Mouse (Mus musculus): ENCODE data around the gene Gm11985.

Gm11985 gene

DNA sequence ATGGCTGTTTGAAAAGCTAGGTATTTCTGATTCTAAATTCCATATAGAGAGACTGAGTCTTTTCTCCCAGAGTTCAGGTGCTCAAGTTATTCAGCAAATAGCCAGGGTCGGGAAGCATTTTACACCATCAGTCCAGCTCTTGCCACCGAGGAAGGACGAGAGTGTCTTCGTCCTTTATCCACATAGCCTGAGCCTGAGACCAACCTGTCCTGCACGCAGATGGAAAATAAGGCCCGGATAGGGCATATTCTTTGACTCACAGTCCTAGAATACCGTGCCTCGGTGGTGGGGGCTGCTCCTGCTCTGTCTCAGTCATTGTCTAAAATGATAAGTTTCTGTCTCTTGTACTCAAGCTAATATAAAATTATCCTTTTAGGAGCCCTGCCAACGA, 12.0 kb upstream of the Gm11985 start:
- no peak for DNase-seq (ENCODE audit: low read depth, low spot score)

DNA sequence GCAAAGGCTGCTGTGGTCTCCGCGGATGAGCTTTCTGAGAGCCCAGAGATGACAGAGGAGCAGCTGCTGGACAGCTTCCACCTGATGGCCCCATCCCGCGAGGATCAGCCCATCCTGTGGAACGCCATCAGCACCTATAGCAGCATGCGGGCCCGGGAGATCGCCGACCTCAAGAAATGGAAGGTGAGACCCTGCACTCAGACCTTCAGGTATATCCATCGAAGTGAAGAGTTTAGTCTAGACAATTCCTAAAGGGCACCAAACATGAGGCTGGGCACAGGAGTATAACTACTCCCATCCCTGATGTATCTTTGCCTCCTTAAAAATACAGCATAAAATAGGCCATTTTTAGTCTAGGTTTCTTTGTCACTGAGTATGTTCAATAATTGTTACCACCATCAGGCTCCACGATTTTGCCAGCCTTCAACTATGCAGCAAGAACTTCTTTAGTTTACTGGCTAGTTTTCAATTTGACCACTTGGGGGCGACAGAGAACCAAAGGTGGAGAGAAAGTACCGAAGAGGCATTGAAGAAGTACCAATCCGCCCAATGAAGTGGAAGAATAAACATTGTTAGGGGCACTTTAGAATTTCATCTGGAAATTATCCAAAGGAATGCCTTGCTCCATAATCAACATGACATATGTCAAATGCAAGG, 11.5 kb upstream of the Gm11985 start:
- DNase-seq (ENCODE audit: low read depth, low spot score) = peak; percentile 79

DNA sequence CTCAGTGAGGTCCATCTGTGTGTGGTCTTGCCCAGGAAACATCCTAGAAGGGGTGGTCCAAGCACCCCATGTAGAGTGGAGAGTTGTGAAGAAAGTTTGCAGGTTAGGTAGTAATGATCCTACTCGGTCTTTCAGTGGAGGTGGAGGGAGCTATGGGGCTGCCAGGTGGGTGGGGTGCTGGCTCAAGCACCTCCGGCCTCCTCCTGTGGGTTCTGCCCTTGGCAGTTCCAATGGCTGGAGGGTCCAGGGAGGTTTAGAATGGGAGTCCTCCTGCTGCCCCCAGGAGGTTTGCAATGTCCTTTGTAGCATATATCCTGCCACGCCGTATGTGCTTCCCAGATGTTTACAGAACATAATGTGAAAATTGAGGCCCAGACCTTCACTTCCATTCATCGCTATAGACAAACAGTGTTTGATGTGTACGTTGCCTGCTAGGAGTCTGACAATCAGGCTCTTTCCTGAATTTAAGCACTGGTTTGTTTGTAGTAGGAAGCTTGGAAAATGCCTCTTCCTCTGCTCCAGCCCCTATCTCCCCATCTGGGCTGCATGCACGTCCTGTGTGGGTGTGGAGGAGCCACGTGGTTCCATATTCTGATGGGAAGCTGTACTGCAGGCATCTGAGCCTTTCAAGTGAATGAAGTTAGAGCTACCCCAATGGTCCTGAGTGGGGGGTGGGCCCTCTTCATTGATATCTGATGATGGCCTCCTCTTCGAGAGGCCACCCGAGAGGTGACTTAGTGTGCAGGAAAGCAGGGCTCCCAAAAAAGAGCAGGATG, 10.3 kb upstream of the Gm11985 start:
- DNase-seq (ENCODE audit: low read depth, low spot score) = no peak

DNA sequence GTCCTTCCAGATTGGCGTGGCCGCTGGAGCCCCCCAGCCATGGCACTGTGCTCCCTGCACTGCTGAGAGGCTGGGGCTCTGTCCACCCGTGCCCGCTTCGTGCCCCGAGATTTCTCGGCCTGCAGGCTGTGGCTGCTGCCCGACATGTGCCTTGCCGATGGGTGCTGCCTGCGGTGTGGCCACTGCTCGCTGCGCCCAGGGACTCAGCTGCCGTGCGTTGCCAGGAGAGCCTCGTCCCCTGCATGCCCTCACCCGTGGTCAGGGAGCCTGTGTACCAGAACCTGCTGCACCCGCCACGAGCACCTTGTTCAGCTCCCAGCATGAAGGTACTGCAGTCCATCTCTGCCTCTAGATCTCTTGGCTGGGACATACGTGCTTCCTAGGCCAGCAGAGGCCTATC, 9.6 kb upstream of the Gm11985 start:
- no peak for DNase-seq (ENCODE audit: low read depth, low spot score)

DNA sequence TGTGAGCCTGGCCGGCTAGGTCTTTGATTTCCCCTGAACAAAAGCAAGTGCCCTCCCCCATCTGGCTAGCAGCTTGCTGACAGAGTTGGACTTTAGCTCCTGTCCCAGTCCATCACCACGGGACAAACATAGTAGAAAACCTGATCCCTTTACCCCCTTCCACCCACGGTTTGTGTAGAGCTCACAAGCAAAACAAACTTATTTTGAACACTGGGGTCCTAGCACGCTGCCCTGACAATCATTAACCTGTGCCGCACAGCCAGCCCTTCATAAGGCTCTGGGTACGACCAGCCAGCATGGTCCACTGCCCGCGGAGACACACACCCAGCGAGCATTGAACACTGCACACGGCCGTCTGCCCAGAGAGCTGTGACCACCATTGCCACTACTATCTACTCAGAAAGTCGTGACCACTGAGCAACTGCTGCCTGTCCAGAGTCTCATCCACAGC, 9.1 kb upstream of the Gm11985 start, which contains the start of gene Igfbp1:
TSS of gene Igfbp1 (plus strand) at position 292 of the 451 bp plus-strand sequence.
- no peak for DNase-seq (ENCODE audit: low read depth, low spot score)

DNA sequence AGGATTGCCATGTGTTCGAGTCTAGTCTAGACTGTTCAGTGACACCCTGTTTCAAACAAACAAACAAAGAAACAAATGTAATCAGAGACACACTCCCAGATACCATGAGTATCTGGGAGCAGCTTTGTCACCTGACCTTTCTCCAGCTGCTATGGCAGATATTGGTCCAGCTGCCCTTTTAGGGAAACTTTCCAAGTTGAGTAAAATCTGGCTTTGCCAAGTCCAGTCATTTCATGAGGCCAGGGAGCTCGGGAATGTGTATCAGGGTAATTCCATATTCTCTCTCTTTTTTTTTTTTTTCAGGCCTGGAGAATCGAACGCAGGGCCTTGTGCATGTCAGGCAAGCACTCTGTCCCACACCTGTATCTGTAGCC, 6.9 kb upstream of the Gm11985 start:
- no peak for DNase-seq (ENCODE audit: low read depth, low spot score)

DNA sequence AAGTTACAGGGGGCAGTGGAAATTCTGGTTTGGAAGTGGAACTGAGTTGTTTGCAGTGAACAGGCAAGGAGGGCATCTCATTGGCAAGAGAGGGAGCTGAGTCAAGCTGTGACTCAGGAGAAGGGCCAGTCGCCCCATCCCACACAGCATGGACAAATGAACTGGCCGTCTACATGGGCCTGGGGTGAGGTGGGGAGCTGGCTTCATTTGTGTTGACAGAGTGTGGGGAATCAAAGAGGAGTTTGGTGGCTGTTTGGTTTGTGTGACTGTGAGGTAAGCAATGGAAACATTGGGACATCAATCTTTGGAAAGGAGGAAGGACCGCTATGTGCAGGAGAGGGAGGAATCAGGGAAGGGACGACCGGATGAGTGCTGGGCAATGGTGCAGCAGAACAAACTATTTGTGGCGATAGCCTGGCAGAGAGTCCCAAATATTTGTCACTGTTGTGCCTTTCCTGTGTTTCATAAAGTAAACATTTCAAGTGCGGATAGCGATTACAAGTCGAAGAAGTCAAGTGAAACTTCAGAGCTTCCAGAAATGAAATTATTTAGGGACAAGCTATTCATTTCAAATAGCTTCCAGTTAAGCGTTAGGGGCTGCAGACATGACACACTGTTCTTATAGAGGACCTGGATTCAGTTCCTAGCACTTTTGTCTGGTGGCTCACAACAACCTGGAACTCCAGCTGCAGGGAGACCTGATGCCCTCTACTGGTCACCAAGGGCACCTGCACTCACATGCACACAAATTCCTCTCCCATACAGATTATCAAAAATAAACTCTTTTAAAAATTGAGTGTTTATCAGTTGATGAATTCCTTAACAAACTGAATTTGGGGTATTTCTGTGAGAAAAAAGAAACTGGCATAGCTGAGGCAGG, 6.3 kb upstream of the Gm11985 start:
- DNase-seq (ENCODE audit: low read depth, low spot score) = no peak

DNA sequence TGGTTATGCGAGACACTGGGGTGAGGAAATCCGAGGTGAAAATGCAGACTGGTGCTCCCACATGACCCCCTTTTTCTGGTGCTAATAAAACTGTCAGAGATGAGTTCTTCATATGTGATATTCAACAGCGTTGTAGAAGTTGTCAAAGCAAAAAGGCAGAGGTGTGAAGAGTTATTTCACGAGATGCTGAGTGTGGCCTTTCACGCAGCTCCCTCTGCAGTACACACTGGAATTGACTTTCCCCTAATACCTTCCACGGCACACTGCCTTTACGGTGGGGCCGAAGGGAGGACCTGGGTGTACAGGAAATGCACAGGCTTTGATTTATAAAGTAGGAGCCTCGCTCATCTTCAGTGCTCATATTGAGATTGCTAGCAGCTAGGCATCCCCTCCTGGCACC, 4.8 kb upstream of the Gm11985 start:
- DNase-seq (ENCODE audit: low read depth, low spot score) = no peak

DNA sequence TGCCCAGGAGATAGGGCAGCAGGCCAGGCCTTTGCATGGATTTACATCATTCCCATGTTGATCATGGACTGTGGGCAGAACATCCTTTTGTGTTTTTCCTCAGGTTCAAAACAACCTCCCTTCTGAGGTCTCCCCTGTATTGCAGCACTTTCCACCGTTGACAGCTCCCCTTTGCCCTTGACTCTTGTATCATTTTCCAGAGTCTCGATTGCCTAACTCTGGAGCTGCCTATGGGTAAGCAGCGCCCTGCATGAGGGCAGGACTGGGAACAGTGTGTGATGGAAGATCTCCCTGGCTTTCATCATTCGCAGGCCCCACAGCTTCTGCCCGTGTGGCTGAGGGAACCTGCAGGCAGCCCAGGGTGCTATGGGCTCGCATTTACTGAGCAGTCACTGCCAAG, 4.3 kb upstream of the Gm11985 start:
- no peak for DNase-seq (ENCODE audit: low read depth, low spot score)

DNA sequence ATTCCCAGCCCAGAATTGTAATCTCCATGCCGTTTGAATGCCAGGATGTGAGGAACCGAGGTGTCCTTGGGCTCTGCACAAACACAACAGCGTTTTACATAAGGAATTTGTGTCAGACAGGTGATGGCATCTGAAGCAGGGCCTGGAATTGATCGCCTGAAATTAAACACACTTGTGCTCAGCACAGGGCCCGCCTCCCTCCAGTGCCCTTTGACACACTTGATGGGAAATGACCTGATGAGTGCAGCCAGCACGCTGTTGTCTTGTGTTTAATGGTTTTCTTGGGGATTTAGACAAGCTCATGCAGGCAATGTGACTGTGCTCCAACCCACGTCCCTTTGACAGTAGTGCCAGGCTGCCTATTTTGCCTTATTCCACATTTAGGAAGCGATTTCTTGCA, 897 bp downstream of the Gm11985 start:
- no peak for DNase-seq (ENCODE audit: low read depth, low spot score)

DNA sequence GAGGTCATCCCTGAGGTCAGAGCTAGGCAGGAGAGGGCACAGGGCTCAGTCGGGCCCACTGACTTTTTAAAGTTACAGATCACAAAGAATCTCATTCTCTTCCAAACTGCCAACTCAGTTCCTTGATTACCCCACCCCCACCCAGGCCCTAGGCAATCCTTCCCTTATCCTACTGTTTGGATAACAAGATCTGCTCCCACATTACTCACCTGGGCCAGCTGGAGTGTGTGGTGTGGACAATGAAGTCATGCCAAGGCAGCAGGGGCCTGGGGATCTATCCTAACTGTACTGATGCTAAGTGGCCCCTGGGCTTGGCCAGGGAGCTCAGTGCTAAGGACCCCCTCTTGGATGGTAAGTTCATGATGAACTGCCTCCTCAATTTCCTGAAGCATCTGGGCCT, 3.9 kb downstream of the Gm11985 start:
- DNase-seq (ENCODE audit: low read depth, low spot score) = no peak

DNA sequence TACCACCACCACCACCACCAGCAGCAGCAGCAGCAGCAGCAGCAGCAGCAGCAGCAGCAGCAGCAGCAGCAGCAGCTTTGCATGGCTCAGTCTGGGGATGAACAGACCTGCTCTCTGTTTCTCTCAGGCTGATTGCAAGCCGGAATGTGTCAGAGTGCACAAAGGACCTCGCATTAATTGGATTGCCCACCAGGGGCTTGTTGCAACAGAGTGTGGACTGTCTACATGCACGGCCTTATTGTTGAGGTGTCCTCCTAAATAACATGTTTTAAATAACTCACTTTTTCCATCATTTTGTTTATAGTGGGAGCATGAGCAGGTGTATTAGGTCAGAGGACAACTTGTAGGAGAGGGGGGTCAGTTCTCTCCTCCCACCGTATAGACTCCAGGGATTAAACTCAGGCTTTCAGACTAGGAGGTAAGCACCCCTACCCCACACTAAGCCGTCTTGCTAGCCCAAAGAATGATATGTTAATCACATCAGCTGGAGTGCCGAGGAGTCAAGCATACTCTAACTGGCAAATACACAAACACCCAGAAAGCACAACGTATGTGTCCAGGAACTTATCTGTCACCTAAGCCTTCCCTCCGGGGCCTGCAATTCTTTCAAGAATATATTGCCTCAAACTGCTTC, 5.8 kb downstream of the Gm11985 start:
- DNase-seq (ENCODE audit: low read depth, low spot score) = peak; percentile 23

DNA sequence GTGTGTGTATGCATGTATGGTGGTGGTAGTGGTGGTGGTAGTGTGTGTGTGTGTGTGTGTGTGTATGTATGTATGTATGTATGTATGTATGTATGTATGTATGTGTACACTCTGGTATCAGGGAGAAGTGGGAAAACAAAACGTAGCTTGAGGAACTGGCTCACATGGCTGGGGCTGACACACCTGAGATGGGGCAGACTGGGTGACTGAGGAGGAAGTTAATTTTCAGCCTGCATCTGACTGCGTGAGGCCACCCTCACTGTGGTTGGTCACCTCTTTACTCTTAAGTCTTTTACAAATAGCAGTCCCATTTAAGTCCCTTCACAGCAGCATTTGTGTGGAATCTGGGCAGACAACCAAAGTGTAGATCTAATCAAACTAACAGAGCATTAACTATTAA, 9.1 kb downstream of the Gm11985 start:
- no peak for DNase-seq (ENCODE audit: low read depth, low spot score)

DNA sequence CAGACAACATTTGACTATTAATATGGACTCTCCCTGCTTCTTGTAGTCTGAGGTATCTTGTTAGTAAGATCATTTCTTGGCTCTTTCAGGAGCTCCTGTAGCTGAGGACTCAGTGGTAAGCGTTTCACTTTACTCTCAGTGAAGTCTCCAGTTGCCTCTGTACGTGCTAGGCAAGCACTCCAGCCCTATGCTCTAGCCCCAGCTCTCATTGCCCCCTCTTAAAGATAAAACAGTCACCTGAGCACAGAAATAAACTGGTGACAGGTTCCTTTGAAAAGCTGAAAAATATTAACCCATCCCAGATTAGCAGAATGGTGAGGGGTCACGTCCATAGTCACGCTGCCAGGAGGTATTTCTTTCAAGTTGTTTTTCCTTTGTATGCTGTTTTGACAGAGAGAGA, 9.6 kb downstream of the Gm11985 start:
- DNase-seq (ENCODE audit: low read depth, low spot score) = no peak

DNA sequence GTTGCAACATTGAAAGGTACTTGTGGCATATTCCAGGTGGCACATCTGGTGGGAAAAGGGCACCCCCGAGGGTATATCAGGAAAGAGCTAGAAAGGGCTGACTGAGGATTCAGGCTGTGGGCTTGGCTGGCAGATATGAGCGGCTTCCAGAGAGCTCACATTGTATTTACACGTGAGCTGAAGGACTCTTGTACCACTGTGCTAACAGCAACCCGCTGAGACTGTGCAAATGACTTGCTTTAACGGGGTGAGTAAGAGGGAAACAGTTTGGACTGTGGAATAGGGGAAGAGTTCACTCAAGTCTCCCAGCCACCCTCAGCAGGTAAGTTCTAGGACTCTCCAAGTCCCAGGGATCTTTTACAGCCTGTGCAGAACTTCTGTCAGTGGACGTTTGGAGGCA, 14.7 kb downstream of the Gm11985 start:
- DNase-seq (ENCODE audit: low read depth, low spot score) = no peak

DNA sequence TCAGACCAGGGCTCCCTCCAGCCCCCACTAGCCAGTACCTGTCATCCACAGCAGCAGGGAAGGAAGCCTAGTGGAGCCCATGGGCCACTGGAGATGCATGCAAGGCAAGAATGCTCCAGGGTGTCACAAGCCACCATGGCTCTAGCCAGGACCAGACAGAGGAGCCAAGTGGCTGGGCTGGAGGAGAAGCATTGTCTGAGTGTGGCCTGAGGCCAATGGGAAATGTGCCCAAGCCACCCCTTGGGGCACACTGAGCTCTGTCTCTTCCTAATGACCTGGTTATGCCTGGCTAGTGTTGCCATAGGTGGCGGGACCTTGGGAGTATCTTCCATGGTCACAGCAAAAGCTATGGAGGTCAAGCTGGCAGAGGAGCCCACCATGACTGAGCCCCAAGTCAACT, 18.7 kb downstream of the Gm11985 start:
- DNase-seq (ENCODE audit: low read depth, low spot score) = no peak

DNA sequence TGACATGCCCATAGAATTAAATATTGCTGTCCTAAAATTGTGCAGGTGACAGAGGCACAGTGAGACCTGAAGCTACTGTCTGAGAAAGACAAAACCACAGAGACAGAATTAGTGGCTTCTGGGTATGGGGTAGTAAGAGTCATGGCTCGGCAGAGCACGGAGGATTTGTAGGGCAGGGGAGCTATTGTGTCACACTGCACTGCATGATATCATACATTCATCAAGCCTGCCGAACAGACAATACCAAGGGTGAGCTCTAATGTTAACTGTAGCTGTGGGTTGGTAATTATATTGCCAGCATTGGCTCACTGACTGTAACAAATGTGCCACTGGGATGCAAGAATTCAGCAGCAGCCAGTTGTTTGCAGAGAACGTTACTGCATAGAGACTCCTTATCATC, 24.0 kb downstream of the Gm11985 start:
- no peak for DNase-seq (ENCODE audit: low read depth, low spot score)

DNA sequence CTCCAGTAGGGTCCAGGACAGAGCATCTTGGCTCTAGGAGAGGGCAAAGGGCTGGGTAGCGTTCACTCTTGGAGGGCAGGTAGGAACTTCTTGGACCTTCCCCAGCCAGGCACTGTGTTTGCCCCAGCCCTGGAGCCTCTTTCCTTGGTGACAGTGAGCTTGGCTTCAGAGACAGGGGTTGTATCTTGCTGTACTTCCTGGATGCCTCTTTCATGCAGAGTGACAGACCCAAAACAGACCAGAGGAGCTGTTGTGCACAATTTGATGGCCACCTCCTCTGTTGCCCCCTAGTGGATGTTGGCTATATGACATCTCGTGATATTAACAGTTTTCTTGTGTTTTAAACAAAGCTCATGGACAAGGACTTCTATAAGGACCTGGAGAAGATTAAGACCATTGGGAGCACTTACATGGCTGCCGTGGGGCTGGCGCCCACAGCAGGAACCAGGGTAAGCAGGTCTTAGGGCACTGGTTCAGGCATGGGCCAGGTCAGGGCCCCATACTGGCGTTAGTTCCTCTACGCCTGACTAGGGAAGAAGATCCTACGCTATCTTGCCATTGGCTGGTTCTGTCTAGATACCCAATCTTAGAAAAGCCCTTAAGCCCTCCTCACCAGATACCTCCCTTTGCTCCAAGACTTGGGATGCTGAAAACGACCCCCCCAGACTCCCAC, 26.7 kb downstream of the Gm11985 start:
- peak; percentile 81 for DNase-seq (ENCODE audit: low read depth, low spot score)

DNA sequence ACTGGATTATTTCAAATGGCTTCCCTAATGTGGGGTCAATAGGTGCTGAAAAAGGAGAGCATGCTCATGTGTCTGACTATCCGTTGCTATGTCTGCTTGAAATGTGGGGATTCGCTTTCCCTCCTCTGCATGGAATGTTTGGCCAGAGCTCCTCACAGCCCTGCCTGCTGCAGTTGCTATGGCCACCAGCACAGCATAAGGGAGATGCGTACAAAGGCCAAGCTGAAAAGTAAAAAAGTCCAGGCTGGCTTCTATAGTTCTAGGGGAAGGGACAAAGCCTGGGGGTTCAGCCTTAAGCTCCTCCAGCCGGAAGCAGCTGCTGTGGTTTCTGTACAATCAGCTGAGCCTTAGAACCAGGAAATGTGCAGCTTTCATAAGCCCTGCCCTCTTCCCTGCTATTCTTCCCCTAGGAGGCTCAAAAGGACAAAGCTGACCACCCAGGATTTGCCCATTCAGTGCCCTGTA, 27.7 kb downstream of the Gm11985 start:
- peak; percentile 40 for DNase-seq (ENCODE audit: low read depth, low spot score)

DNA sequence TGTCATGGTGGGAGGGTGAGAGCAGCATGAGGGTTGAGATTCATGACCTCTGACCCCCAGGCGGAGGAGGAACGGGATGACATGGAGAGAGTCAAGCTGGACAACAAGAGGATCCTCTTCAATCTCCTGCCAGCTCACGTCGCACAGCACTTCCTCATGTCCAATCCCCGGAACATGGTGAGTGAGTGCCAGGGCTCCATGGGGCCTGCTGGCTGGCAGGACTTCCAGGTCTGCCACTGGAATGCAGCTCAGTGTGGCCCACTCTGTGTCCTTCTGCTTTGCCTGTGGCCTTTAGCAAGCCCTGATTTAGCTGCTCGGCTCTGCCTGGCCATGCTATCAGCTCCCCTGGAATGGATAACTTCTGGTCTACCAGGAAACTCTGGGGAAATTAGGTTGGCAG, 28.2 kb downstream of the Gm11985 start:
- no peak for DNase-seq (ENCODE audit: low read depth, low spot score)

DNA sequence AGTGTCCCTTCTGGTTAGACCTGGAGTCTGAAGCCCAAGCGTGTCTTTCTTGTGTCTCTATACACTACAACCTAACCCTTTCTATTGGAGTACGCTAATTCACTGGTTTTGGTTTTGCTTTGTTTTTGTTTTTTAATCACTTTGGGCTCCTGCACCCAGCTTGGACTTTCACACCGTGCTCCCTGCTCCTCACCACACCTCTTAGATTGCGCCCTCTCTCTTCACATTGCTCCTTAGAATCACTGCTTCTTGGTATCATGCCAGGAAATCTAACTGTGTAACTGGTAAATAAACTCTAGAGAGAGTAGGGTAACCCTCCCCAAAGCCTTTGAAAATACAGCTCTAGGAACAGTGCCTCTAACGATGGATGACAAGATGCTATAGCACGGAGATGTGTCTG, 30.2 kb downstream of the Gm11985 start:
- DNase-seq (ENCODE audit: low read depth, low spot score) = no peak
